Mouse (Mus musculus): ENCODE results near the gene Pepd. TPM values are rescaled to one million over a fixed set of nuclear protein-coding genes. Genes with fewer than 3 reads are reported as not detected.
A peak's percentile ranks its signal among the peaks of the same experiment; 100 is the strongest.

Gene Pepd
- polyA plus RNA-seq, 1 experiment from 2014 or later, result 68.4 TPM

- ATAC-seq (replicated peaks; ENCODE audit: insufficient number of reproducible peaks, low FRiP score, low TSS enrichment, low read depth) (no peak), DNase-seq (ENCODE audit: low spot score) (no peak)
- H3K27me3 ChIP-seq (ENCODE audit: control insufficient read depth, insufficient read depth, low read length), result no peaks in the 10 kb centered on the region
- no peak overlapping the region for H3K27ac ChIP-seq (replicated peaks; ENCODE audit: low read depth, low read length)
- H3K9me3 ChIP-seq (replicated peaks; ENCODE audit: control insufficient read depth, low read length), result no peaks in the 10 kb centered on the region
- H3K36me3 ChIP-seq (replicated peaks; ENCODE audit: control insufficient read depth, insufficient read depth, low read depth, low read length), result no peaks in the 10 kb centered on the region
- H3K4me1 ChIP-seq (ENCODE audit: control insufficient read depth, insufficient read depth, low read length), result no peaks in the 10 kb centered on the region
- no peak overlapping the region for H3K4me2 ChIP-seq (ENCODE audit: low read depth, low read length)
- H3K4me3 ChIP-seq (ENCODE audit: low read depth, low read length), result no peak overlapping the region
- 79% methylated on average over 5 of the region's 5 CpGs for WGBS
- no peak overlapping the region for H3K9ac ChIP-seq (replicated peaks; ENCODE audit: low read length)
Measured at GRCm38 (mm10) chr7:34919054-34919453, 6.9 kb downstream of the Pepd start.

- Histone ChIP-seq H3K27me3 (ENCODE audit: control insufficient read depth, insufficient read depth, low read length) (no peaks in the 10 kb centered on the region), H3K9ac (replicated peaks; ENCODE audit: low read length) (no peak overlapping the region), H3K36me3 (replicated peaks; ENCODE audit: control insufficient read depth, insufficient read depth, low read depth, low read length) (no peaks in the 10 kb centered on the region), H3K4me2 (ENCODE audit: low read depth, low read length) (no peak overlapping the region), H3K4me1 (ENCODE audit: control insufficient read depth, insufficient read depth, low read length) (no peaks in the 10 kb centered on the region), H3K9me3 (replicated peaks; ENCODE audit: control insufficient read depth, low read length) (no peaks in the 10 kb centered on the region), H3K4me3 (ENCODE audit: low read depth, low read length) (no peak overlapping the region), H3K27ac (replicated peaks; ENCODE audit: low read depth, low read length) (no peak overlapping the region)
- 49% methylated on average over 5 of the region's 5 CpGs for whole genome bisulfite sequencing
- ATAC-seq (replicated peaks; ENCODE audit: insufficient number of reproducible peaks, low FRiP score, low TSS enrichment, low read depth), result no peak
- peak; percentile 64 for DNase-seq (ENCODE audit: low spot score)
Measured at GRCm38 (mm10) chr7:34919809-34920208, 7.6 kb downstream of the Pepd start.

- H3K9ac ChIP-seq (replicated peaks; ENCODE audit: low read length), result no peak overlapping the region
- H3K9me3 ChIP-seq (replicated peaks; ENCODE audit: control insufficient read depth, low read length), result no peaks in the 10 kb centered on the region
- no peak for DNase-seq (ENCODE audit: low spot score)
- no peaks in the 10 kb centered on the region for H3K27me3 ChIP-seq (ENCODE audit: control insufficient read depth, insufficient read depth, low read length)
- ATAC-seq (replicated peaks; ENCODE audit: insufficient number of reproducible peaks, low FRiP score, low TSS enrichment, low read depth), result no peak
- no peak overlapping the region for H3K27ac ChIP-seq (replicated peaks; ENCODE audit: low read depth, low read length)
- H3K4me1 ChIP-seq (ENCODE audit: control insufficient read depth, insufficient read depth, low read length), result no peaks in the 10 kb centered on the region; the same call in 1 of the 2 replicates
- no peak overlapping the region for H3K4me3 ChIP-seq (ENCODE audit: low read depth, low read length)
- H3K36me3 ChIP-seq (replicated peaks; ENCODE audit: control insufficient read depth, insufficient read depth, low read depth, low read length), result no peaks in the 10 kb centered on the region
- WGBS, result 92% methylated on average over 5 of the region's 5 CpGs
- no peak overlapping the region for H3K4me2 ChIP-seq (ENCODE audit: low read depth, low read length)
Measured at GRCm38 (mm10) chr7:34925208-34925607, 13.0 kb downstream of the Pepd start.

- no peak for ATAC-seq (replicated peaks; ENCODE audit: insufficient number of reproducible peaks, low FRiP score, low TSS enrichment, low read depth)
- H3K4me3 ChIP-seq (ENCODE audit: low read depth, low read length), result no peak overlapping the region
- peaks cover 3% of the 10 kb centered on the region; the same call in 1 of the 2 replicates for H3K4me1 ChIP-seq (ENCODE audit: control insufficient read depth, insufficient read depth, low read length)
- H3K9me3 ChIP-seq (replicated peaks; ENCODE audit: control insufficient read depth, low read length), result no peaks in the 10 kb centered on the region
- no peaks in the 10 kb centered on the region for H3K27me3 ChIP-seq (ENCODE audit: control insufficient read depth, insufficient read depth, low read length)
- no peak overlapping the region for H3K9ac ChIP-seq (replicated peaks; ENCODE audit: low read length)
- WGBS, result 91% methylated on average over 7 of the region's 7 CpGs
- no peak overlapping the region for H3K4me2 ChIP-seq (ENCODE audit: low read depth, low read length)
- no peak overlapping the region for H3K27ac ChIP-seq (replicated peaks; ENCODE audit: low read depth, low read length)
- H3K36me3 ChIP-seq (replicated peaks; ENCODE audit: control insufficient read depth, insufficient read depth, low read depth, low read length), result no peaks in the 10 kb centered on the region
- no peak for DNase-seq (ENCODE audit: low spot score)
Measured at GRCm38 (mm10) chr7:34925956-34926355, 13.8 kb downstream of the Pepd start.

GRCm38 (mm10) chr7:34929614-34930262 is 17.6 kb downstream of the Pepd start:
- H3K36me3 ChIP-seq (replicated peaks; ENCODE audit: control insufficient read depth, insufficient read depth, low read depth, low read length), result no peaks in the 10 kb centered on the region
- H3K27me3 ChIP-seq (ENCODE audit: control insufficient read depth, insufficient read depth, low read length), result no peaks in the 10 kb centered on the region
- WGBS, result 46% methylated on average over 8 of the region's 8 CpGs
- peaks cover 3% of the 10 kb centered on the region; the same call in 1 of the 2 replicates for H3K4me1 ChIP-seq (ENCODE audit: control insufficient read depth, insufficient read depth, low read length)
- H3K9me3 ChIP-seq (replicated peaks; ENCODE audit: control insufficient read depth, low read length), result no peaks in the 10 kb centered on the region
- H3K4me2 ChIP-seq (ENCODE audit: low read depth, low read length), result no peak overlapping the region
- DNase-seq (ENCODE audit: low spot score) (peak; percentile 30), ATAC-seq (replicated peaks; ENCODE audit: insufficient number of reproducible peaks, low FRiP score, low TSS enrichment, low read depth) (peak; percentile 60)
- H3K4me3 ChIP-seq (ENCODE audit: low read depth, low read length), result no peak overlapping the region
- no peak overlapping the region; the same call in 1 of the 2 replicates for H3K9ac ChIP-seq (replicated peaks; ENCODE audit: low read length)
- peak overlapping the region; percentile 25 for H3K27ac ChIP-seq (replicated peaks; ENCODE audit: low read depth, low read length)

GRCm38 (mm10) chr7:34930263-34930757 is 18.1 kb downstream of the Pepd start:
- H3K27me3 ChIP-seq (ENCODE audit: control insufficient read depth, insufficient read depth, low read length), result no peaks in the 10 kb centered on the region
- H3K4me1 ChIP-seq (ENCODE audit: control insufficient read depth, insufficient read depth, low read length), result peaks cover 3% of the 10 kb centered on the region; the same call in 1 of the 2 replicates
- ATAC-seq (replicated peaks; ENCODE audit: insufficient number of reproducible peaks, low FRiP score, low TSS enrichment, low read depth) (no peak), DNase-seq (ENCODE audit: low spot score) (no peak)
- H3K27ac ChIP-seq (replicated peaks; ENCODE audit: low read depth, low read length), result peak overlapping the region; percentile 47; the same call in 1 of the 2 replicates
- no peak overlapping the region for H3K4me3 ChIP-seq (ENCODE audit: low read depth, low read length)
- WGBS, result 62% methylated on average over 7 of the region's 7 CpGs
- H3K9me3 ChIP-seq (replicated peaks; ENCODE audit: control insufficient read depth, low read length), result no peaks in the 10 kb centered on the region
- no peaks in the 10 kb centered on the region for H3K36me3 ChIP-seq (replicated peaks; ENCODE audit: control insufficient read depth, insufficient read depth, low read depth, low read length)
- H3K4me2 ChIP-seq (ENCODE audit: low read depth, low read length), result no peak overlapping the region
- no peak overlapping the region; the same call in 1 of the 2 replicates for H3K9ac ChIP-seq (replicated peaks; ENCODE audit: low read length)

- 91% methylated on average over 8 of the region's 8 CpGs for WGBS
- Histone ChIP-seq H3K9me3 (replicated peaks; ENCODE audit: control insufficient read depth, low read length) (no peaks in the 10 kb centered on the region), H3K4me1 (ENCODE audit: control insufficient read depth, insufficient read depth, low read length) (peaks cover 3% of the 10 kb centered on the region; the same call in 1 of the 2 replicates), H3K36me3 (replicated peaks; ENCODE audit: control insufficient read depth, insufficient read depth, low read depth, low read length) (no peaks in the 10 kb centered on the region), H3K27me3 (ENCODE audit: control insufficient read depth, insufficient read depth, low read length) (no peaks in the 10 kb centered on the region), H3K9ac (replicated peaks; ENCODE audit: low read length) (no peak overlapping the region), H3K4me3 (ENCODE audit: low read depth, low read length) (no peak overlapping the region), H3K4me2 (ENCODE audit: low read depth, low read length) (no peak overlapping the region), H3K27ac (replicated peaks; ENCODE audit: low read depth, low read length) (no peak overlapping the region)
- ATAC-seq (replicated peaks; ENCODE audit: insufficient number of reproducible peaks, low FRiP score, low TSS enrichment, low read depth) (no peak), DNase-seq (ENCODE audit: low spot score) (no peak)
Measured at GRCm38 (mm10) chr7:34932631-34933030, 20.5 kb downstream of the Pepd start.

- Histone ChIP-seq H3K9ac (replicated peaks; ENCODE audit: low read length) (no peak overlapping the region), H3K27me3 (ENCODE audit: control insufficient read depth, insufficient read depth, low read length) (no peaks in the 10 kb centered on the region), H3K9me3 (replicated peaks; ENCODE audit: control insufficient read depth, low read length) (no peaks in the 10 kb centered on the region), H3K27ac (replicated peaks; ENCODE audit: low read depth, low read length) (no peak overlapping the region), H3K36me3 (replicated peaks; ENCODE audit: control insufficient read depth, insufficient read depth, low read depth, low read length) (no peaks in the 10 kb centered on the region), H3K4me1 (ENCODE audit: control insufficient read depth, insufficient read depth, low read length) (peaks cover 3% of the 10 kb centered on the region; the same call in 1 of the 2 replicates), H3K4me2 (ENCODE audit: low read depth, low read length) (no peak overlapping the region), H3K4me3 (ENCODE audit: low read depth, low read length) (no peak overlapping the region)
- WGBS, result 61% methylated on average over 3 of the region's 3 CpGs
- ATAC-seq (replicated peaks; ENCODE audit: insufficient number of reproducible peaks, low FRiP score, low TSS enrichment, low read depth), result no peak
- DNase-seq (ENCODE audit: low spot score), result no peak
Measured at GRCm38 (mm10) chr7:34933142-34933541, 21.0 kb downstream of the Pepd start.

All from embryonic facial prominence, embryonic 11.5 days (tissue).